Mouse (Mus musculus) brown adipose tissue, adult 24 weeks (tissue): ENCODE measurements around the gene Rtn4ip1. TPM values are rescaled to one million over a fixed set of nuclear protein-coding genes. Genes with fewer than 3 reads are reported as not detected.
A peak's percentile ranks its signal among the peaks of the same experiment; 100 is the strongest.

Experiments
- H3K27ac ChIP-seq: fragments of 200-500 bp; replicated peaks from 2 replicates; pipeline ENCODE4 v1.5.1; 2012; ENCODE audit warnings: low read depth, mild to moderate bottlenecking, low read length
- H3K4me1 ChIP-seq: fragments of 200-500 bp; 2 replicates; pipeline ENCODE4 v1.6.1; 2012; ENCODE audit warnings: low read length, mixed read lengths; ENCODE audit not compliant: control insufficient read depth, insufficient read depth, insufficient read length
- H3K4me3 ChIP-seq: fragments of 200-500 bp; 2 replicates; pipeline ENCODE4 v1.5.1; 2012; ENCODE audit warnings: low read depth, mild to moderate bottlenecking, low read length, moderate library complexity; ENCODE audit not compliant: insufficient read depth
- polyA plus RNA-seq: library from polyadenylated mRNA; stranded (reverse); fragments of >200 nt; gene quantifications from 2 replicates; pipeline ENCODE4 v1.2.4, GENCODE M21; 2012; ENCODE audit not compliant: missing spikeins, insufficient read depth, insufficient read length

The Rtn4ip1 gene
- polyA plus RNA-seq: 41.7 and 45.4 TPM in 2 replicates

DNA sequence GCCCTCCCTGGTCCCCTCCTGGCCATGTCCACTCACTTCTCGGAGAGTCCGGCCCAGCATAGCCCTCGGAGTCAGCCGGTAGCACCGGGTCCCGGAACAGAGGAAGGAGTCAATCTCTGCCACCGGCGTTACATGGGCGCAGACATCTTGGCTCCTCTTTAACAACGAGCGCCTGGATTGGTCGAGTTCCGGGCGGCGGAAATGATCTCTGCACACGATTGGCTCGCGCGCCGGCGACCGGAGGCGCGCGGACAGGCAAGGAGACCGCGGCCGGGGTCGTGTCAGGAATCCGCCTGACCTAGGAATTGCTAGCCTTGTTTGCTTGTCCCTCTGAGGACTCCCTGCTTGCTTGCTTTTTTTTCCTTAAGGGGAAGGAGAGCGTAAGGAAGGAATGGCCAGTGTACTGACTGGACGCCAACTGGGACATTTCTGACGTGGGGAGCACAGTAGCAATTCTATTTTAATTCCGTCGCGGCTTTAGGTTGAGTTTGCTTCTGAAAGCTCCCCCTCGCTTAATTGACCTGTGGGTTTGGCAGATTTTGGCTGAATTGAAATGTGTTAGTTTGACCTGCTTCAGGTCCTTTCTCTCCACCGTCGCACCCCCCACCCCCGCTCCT, at the start of gene Rtn4ip1, which contains the start of gene Qrsl1:
Gene Rtn4ip1 (plus strand): TSS at position 230 of the 617 bp plus-strand sequence.
Gene Qrsl1 (minus strand): TSS at position 168 of the 617 bp plus-strand sequence.
- Histone ChIP-seq H3K4me3 (peak within 1 kb of the TSS; percentile 73), H3K27ac (peak within 1 kb of the TSS; percentile 93), H3K4me1 (no peaks in the 10 kb centered on the region)

DNA sequence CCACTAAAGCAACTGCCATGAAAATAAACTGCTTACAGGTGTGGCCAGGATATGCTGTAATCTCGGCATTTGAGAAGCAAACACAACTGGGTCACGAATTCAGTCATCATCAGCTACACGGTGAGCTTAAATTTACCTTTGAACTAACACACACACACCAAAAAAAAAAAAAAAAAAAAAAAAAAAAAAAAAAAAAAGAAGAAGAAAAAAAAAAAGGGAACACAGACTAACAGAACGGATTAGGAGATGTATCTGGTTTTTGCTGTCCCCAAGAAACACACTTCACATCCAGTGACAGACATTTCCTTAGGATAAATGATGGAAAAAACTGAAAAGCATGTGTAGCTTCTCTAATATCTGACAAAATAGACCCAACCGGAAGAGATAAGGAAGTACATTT, 49.7 kb upstream of the Rtn4ip1 start:
- Histone ChIP-seq H3K4me3 (no peak overlapping the region), H3K27ac (no peak overlapping the region), H3K4me1 (no peaks in the 10 kb centered on the region)

DNA sequence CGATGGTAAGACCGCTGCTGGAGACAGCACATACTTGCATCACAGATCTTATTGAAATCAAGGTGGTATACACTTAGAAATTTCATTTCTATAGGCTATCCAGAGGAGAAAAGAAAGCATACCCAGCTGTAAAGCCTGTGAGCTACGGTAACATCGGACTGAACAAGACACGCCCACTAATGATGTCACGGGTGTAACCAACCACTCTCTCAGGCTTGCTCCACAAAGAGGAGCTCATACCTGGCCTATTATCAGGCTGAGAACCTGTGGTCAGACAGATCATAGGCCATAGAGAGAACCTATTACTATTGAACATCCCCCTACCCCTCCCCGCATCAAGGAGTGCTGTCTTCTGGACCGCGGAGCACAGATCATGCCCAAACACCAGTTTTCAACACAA, 45.7 kb upstream of the Rtn4ip1 start:
- no peak overlapping the region for H3K27ac ChIP-seq
- H3K4me3 ChIP-seq: no peak overlapping the region
- no peaks in the 10 kb centered on the region for H3K4me1 ChIP-seq

DNA sequence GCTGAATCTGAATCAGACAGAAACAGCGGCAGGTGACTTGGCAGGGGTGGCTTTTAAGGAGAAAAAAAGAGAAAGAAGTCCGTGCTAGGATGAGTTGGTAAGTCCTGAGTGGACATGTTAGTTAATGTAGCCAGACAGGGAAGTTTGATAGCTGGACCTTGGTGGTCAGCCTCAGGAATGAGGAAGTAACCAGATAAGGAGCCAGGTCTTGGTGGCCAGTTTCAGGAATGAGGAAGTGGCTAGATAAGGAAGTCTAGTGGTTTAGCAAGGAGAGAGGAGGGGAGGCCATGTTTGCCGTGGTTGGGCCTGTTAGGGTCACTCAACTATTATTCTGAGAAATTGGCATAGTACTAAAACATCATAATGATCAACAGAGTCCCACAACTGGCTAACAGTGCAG, 45.3 kb upstream of the Rtn4ip1 start:
- Histone ChIP-seq H3K4me1 (no peaks in the 10 kb centered on the region), H3K4me3 (no peak overlapping the region), H3K27ac (no peak overlapping the region)

DNA sequence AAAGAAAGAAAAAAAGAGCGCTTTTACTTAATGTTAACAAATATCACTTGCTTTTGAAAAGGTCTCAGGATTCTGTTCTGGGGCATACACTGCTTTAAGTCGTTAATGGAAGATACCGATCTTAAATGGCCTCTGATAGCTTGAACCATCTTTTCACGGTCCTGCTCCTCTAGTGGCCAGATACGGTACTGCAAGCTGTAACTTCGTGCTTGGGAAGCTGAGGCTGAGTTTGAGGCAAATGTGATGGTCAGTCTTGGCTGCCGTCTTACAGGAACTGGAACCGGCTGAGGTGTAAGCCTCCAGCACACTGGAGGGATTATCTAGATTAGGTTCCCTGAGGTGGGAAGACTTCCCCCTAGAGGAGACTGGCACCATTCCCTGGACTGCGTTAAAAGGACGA, 30.9 kb upstream of the Rtn4ip1 start:
- no peak overlapping the region for H3K27ac ChIP-seq
- H3K4me3 ChIP-seq: no peak overlapping the region
- H3K4me1 ChIP-seq: no peaks in the 10 kb centered on the region

DNA sequence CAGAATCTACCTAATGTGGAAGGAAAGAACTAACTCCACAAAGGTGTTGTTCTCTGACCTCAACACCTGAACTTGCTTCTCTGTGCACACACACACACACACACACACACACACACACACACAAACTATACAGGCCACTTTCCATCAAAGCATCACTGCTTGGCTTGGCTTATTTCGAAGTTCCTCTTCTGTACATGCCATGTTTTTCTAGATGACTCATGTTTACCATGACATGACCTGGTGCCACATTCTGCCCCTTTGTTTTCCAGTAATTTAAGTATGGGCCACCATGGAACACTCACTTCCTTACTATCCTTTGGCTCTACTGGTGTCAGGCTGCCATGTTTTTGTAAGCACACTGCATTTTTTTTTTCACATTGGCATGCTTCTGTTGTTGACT, 30.1 kb upstream of the Rtn4ip1 start:
- Histone ChIP-seq H3K4me3 (no peak overlapping the region), H3K27ac (no peak overlapping the region), H3K4me1 (no peaks in the 10 kb centered on the region)

DNA sequence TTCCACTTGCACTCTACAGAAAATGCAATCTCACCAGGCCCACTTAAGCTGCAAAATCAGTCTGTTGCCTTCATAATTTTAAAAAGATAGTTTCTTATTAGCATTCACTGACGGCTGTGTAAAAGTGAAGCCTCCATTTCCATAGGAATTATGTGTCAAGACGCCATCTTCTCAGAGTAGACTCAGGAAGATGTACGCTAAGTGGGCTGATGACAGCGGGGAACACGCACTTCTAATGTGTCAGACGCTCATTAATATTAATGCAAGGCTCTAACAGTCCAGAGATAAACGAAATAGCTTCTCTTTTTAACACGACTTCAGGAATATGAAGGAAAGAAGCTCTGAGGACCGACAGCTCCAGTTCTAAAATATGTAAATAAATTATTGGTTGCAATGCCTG, 13.9 kb upstream of the Rtn4ip1 start:
- Histone ChIP-seq H3K27ac (no peak overlapping the region), H3K4me3 (no peak overlapping the region), H3K4me1 (no peaks in the 10 kb centered on the region)

DNA sequence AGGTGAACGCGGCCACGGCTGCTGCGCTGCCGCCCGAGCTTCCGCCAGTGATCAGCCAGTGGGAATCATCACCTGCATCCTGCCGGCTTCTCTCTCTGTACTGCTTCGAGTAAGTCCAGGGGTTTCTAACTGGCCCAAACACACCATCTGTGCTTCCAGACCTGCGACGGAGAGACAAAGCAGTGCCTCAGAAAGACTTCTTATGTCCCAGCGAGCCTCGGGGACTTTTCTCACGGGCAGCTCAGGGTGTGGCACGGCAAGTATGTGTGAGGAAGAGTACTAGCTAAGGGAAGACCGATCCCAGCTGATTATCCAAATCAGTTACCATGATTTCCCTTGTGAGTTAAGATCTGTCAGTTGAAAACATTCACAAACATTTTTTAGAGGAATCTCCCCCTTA, 12.6 kb upstream of the Rtn4ip1 start:
- H3K4me1 ChIP-seq: no peaks in the 10 kb centered on the region
- no peak overlapping the region for H3K27ac ChIP-seq
- H3K4me3 ChIP-seq: no peak overlapping the region

DNA sequence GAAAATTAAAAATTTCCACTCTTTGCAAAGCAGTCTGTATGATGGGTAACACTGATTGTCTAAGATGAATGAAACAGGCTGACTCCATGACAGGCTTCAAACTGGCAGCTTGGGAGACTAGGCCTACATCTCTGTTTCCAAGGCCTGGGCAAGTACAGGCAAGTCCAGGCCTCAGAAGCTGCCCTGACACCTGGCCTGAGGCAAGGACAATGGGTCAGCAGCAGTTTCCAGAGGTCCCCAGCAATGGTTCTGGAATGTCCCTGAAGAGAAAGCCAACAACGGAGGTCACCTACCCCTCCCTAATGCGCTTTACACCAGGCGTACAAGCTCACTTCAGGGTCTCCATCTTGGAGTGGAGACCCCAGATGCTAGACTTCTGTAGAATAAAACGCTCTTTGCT, 8.6 kb upstream of the Rtn4ip1 start:
- H3K4me3 ChIP-seq: no peak overlapping the region
- H3K27ac ChIP-seq: no peak overlapping the region
- H3K4me1 ChIP-seq: no peaks in the 10 kb centered on the region

DNA sequence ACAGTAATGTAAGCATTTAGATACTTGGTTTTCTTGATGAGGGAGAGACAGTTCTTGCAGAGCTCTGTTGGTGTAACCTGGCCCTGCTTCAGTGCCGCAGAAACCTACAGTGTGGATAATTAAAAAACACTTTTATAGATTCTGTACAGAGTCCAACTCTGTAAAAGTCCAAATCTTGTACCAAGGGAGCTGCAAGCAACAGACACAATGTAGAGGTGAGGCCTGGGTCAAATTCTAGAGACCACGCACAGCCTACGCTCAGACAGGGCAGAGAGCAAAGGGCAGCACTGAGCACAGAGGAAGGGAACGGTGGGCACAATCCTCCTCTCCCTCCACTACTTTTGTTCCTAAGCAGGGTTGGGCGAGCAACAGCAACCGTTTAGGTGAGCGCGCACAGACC, 5.5 kb upstream of the Rtn4ip1 start:
- H3K4me1 ChIP-seq: no peaks in the 10 kb centered on the region
- H3K4me3 ChIP-seq: no peak overlapping the region
- H3K27ac ChIP-seq: no peak overlapping the region

DNA sequence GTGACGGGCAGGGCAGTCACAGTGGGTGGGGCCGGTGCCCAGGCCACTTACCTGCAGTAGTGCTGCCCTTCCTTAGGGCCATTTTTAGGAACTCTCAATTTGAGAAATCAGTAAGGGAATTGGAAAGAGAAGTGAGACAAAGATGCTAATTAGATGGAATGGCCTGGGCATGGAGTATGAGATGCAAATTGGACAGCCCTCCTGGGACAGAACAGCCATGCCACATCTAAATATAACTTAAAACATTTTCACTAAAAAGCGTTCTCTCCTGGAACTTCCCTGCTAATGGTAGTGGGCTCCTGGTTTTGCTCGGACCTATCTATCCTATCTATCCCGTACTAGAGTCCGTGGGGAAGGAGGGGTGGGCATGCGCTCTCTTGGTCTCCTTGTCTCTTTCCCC, 3.3 kb upstream of the Rtn4ip1 start:
- H3K4me1 ChIP-seq: no peaks in the 10 kb centered on the region
- no peak overlapping the region for H3K27ac ChIP-seq
- no peak overlapping the region for H3K4me3 ChIP-seq

DNA sequence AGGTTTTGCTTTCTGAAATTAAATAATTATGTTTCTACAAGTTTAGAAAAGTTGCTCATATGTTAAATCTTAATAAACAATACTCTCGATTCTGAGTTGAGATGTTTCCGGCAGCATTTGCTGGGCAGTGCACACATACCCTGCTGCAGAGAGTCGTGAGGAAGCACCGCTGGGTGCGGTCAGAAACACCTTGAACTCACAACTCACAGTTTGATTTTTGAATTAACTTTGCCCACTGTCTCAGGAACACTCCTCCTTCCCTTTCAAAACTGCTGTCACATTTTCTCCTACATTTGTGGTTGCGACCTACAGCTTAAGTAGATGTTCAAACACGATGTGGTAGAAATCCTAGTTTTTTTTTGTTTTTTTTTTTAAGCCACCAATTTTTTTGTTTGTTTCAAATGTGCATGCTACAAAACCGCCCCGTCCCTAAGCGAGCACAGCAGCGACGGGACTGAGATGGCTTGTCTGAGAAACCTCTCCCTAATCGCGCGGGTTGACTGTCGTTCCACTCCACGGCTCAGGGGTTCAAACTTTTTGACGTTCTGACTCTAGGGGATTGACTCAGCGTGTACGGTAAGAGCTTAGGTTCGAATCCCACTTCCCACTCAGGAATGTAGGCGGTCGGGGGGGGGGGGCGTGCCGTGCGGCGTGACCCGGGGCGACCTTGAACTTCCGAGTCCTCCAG, 580 bp upstream of the Rtn4ip1 start:
- peak overlapping the region; percentile 73 for H3K4me3 ChIP-seq
- H3K27ac ChIP-seq: peak overlapping the region; percentile 93
- no peaks in the 10 kb centered on the region for H3K4me1 ChIP-seq

DNA sequence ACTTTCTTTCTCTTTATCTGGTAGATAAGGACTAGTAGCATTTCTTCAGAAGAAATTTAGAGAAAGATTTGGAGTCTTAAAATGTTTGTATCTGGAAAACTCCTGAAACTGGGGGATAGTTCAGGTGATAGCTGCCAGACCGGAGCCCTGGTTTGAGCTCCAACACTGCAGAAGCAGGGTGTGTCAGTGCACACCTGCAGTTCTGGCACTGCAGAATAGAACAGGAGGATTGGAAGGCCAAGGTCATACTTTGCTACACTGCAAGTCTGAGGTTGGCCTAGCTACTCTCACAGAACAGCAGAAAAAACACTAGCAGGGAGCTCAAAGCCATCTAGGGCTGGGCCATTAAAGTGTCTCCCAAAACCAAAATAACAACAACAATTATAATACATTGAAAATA, 3.0 kb downstream of the Rtn4ip1 start:
- H3K4me3 ChIP-seq: no peak overlapping the region
- no peak overlapping the region for H3K27ac ChIP-seq
- H3K4me1 ChIP-seq: no peaks in the 10 kb centered on the region

DNA sequence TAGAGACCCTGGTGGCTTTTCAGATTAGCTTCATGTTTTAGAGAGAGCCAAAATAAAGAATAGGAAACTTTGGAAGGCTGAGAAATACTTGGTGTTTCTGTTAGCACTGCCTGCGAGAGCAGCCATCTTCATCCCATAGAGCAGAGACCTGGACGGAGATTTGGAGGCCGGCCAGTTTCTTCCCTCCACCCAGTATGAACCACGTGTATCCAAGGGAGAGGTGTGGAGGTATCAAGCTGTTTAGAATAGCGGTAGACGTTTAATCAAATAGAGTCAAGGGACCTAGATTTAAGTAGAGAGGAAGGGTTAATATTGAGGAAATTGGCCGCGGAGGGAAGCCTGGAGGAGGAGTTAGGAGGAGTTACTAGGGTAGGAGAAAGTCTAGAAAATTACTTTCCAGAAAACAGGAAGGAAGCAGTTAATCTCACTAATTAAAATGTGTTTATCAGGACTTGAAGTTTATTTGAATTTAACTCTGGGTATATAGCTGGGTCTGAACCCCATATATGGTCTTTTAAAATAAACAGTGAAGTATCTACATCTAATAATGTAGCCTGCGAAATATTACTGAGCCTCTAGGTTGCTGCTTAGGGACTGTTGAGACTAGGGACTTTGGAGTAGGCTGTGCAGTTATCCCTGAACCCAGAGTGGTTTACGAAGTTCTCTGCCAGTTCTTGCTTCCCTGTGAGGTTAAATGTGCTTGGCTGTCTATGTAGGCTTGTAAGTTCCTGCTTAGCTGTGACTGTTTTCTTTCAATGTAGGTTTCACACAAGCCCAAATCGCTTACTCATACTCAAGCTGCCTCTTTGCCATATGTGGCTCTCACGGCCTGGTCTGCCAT, 8.6 kb downstream of the Rtn4ip1 start:
- Histone ChIP-seq H3K27ac (no peak overlapping the region), H3K4me3 (no peak overlapping the region), H3K4me1 (no peaks in the 10 kb centered on the region)

DNA sequence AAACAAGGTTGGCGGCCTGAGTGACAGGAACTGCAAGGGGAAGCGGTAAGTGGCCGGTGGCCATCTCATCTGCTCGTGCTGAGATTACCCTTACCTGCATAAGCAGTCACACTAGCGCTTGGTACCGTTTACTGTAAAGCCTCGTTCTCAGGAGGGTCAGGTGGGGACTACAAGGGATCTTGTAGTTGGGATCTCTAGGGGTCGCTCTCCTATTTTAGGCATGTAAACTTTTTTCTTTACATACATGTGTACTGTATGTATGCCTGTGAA, 9.2 kb downstream of the Rtn4ip1 start:
- Histone ChIP-seq H3K4me1 (no peaks in the 10 kb centered on the region), H3K4me3 (no peak overlapping the region), H3K27ac (no peak overlapping the region)

DNA sequence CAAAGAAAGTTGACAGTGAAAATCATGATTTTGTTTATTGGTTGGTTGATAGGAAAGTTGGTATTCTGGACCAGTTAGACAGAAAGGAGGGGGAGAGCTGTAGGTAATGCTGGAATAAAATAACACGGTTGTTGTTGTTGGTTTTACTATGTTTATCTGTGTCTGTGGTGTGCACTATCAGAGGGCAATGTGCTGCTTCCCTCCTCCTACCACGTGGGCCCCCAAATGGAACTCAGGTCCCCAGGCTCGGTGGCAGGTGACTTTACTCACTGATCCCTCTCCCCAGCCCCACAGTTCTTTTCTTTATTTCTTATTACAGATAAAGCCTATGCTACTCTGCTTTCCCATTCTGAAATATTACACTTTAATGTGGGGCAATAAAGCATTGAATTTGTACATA, 10.6 kb downstream of the Rtn4ip1 start:
- no peaks in the 10 kb centered on the region for H3K4me1 ChIP-seq
- no peak overlapping the region for H3K4me3 ChIP-seq
- no peak overlapping the region for H3K27ac ChIP-seq
